Mouse (Mus musculus) CD4-positive, CD25-positive, alpha-beta regulatory T cell, adult 2 months (primary cell): ENCODE measurements around the gene Fam222a.

Experiments
- DNase-seq: peaks from one replicate; pipeline ENCODE4 v3.0.0-alpha.2; 2012; ENCODE audit warnings: low read depth, low spot score

Fam222a gene

GRCm38 (mm10) chr5:114567565-114568197, at the start of gene Fam222a:
Gene Fam222a (plus strand): TSS chr5:114568016.
- peak; percentile 83 for DNase-seq

- no peak for DNase-seq
Measured at GRCm38 (mm10) chr5:114528355-114528754, 39.5 kb upstream of the Fam222a start.

DNA sequence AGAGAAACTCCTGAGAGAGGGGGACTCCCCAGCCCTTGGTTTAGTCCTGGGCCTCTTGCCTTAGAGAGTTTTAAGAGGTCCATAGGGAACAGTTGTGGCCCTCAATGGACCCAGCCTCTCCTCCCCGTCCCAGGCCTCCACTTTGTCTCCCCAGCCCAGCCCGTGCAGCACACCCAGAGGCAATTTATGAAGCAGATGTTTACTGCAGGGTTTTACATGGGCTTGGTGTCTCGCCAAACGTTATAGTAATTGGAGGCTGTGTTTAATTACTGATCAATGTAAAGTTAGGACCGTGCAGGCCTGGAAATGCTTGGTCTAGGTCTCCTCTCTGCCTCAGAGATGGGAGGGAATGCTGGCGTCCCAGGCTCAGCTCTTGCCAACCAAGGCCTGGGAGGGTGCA, 37.5 kb upstream of the Fam222a start:
- DNase-seq = no peak

DNA sequence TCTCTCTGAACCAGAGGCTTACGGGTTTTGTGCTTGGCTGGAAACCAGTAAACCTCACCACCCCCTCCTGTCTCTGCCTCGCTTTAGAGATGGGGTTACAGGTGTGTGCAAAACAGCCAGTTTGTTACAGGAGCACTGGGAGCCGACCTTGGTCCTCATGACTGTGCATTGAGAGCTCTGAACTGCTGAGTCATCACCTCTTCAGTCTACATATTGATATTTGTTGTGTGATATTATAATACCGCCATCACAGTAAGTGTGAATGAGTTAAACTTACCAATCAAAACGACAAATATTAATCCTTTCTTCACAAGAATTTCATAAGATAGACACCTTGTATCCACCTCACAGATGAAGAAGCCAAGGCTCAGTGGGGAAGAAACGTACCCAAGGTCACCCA, 35.8 kb upstream of the Fam222a start:
- no peak for DNase-seq

DNA sequence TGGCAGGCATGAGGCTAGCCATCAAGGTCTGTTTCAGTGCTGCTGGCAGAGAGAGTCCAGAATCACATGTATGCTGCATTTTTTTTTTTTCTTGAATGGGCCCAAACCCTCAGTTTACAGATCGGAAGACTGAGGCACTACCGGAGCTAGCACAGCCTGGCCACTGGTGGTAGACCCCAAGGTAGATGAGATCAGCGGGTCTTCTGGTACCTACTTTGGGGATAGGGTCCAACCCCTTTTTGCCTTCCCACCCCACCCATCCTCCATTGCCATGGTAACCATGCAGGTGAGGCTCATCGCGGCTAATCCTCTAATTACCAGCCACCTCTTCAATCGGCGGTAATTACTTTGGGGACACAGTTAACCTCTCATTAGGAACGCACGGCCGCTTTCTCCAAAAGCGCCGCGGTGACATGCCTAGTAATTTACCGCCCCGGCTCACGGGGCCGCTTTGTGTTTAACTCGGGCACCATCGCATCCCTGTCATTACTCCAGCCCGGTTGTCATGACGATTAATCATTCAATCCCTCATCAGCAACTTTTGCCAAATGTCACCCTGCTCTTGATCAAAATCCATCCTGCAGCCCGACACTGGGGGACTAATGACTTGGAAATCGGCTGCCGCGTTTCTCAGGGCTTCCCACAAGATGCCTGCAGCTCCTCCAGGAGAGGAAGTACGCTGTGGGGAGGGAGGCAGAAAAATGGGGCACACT, 30.4 kb upstream of the Fam222a start:
- DNase-seq = no peak

DNA sequence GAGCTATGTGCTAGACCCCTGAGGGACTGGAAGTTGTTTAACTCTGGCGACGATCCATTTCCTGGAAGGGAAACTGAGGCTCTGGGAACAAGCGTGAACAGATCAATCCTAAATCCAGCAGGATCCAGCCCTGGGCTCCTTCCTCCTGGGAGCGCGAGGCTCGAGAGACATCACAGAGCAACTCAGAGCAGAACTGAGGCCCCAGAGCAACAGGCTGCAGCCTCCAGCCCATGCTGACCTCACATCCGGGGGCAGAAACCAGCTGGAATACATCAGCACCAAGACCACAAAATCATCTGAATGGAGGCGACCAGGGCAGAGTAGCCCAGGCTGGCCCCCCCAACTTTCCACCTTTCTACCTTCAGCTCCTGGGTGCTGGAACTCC, 29.8 kb upstream of the Fam222a start:
- no peak for DNase-seq

DNA sequence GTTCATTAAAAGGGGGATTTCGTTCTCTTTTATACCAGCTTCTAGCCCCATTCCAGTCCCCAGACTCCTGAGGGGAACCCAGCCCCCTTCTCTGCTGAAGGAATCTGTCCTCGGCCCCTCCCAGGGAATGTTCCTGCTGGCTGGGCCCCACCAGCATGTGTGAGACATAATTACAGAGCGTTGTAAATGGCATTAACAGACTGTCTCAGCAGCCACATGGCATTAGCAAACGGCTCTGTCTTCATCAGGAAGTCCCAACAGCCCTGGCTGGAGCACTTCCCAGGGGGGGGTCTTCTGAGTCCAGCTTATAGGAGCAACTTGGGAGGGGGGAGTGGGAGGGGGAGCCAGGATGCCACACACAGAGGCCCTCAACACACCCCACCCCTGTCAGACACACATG, 29.1 kb upstream of the Fam222a start:
- DNase-seq = no peak

DNA sequence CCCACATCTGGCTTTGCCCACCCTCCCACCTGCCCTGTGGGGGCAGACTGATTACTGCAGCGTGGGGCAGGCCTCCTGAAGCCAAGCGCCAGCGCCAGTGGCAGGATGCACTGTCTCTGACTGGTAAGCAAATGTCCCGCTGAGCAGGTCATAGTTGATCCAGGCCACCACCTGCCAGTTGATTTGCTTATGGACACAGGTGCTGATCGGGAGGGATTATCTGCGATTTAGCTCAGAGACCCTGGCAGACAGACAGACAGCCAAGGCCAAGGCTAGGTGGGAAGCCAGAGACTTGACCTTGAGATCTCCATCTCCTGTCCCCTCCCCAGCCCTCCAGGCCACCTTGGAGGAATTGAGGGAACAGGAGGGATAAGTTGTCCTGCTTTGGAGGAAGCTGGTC, 28.1 kb upstream of the Fam222a start:
- DNase-seq = no peak

- no peak for DNase-seq
Measured at GRCm38 (mm10) chr5:114541656-114542445, 26.0 kb upstream of the Fam222a start.

DNA sequence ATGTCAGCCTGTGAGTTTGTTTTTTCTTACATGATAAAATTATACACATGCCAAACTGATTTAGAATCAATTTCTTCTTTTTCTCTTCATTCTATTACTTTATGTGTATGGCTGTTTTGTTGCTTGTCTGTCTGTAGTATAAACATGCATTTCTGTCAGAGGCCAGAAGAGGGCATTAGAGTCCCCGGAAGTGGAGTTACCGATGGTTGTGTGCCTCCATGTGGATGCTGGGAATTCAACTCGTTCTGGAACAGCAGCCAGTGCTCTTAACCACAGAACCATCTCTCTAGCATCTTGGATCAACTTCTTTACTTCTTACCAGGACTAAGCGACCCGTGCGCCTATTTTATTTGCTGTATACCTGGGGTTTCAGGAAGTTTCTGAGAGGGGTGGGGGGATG, 24.2 kb upstream of the Fam222a start:
- DNase-seq = no peak

DNA sequence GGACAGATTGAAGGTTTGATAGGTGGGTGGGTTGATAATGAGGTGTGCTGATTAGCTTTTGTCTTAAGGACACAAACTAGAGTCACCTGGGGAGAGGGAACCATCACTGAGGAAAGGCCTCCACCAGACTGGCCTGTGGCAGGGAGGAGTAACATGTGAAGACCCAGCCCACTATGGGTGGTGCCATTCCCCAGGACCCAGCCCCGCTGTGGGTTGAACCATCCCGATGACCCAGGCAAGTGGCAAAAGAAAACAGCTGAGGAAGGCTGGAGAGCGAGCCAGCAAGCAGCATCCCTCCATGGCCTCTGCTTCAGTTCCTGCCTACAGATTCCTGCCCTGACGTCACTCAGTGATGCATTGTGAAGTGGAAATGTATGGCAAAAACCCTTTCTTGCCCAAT, 23.6 kb upstream of the Fam222a start:
- DNase-seq = no peak

DNA sequence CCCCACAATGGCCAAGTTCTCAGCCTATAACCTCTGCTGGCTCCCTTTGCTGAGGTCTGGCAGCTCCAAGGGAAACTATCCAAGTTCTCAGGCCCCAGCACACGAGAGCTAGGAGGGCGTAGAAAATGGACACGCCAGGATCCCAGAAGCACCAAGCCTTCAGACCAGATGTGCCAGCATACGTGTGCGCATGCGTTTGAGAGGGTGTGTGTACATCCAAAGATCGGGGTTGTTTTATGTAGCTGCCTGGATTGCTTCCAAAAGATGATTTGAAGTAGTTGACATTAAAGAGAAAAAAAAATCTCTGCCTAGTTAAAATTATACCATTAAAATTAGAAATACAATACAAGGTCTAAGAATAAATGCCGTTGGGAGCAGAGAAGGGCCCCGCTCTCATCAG, 22.7 kb upstream of the Fam222a start:
- no peak for DNase-seq

- no peak for DNase-seq
Measured at GRCm38 (mm10) chr5:114548976-114549375, 18.8 kb upstream of the Fam222a start.

DNA sequence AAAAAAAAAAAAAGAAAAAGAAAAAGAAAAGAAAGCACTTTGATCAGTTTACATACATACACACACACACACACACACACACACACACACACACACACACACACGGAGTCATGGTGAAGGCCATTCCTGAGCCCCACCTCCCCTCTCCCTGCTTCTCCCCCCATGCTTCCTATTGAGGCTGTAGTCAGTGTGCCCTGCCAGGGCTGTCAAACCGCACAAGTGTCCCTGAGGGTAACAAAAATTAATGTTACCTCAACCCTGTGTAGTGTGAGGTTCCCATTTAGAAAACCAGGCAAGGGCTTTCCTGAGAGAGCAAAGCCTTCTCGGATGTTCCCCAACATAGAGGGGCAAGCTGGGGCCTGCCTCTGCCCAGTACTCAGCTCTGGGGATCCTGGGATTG, 18.0 kb upstream of the Fam222a start:
- no peak for DNase-seq

- DNase-seq = no peak
Measured at GRCm38 (mm10) chr5:114550431-114550830, 17.4 kb upstream of the Fam222a start.

- DNase-seq = no peak
Measured at GRCm38 (mm10) chr5:114550886-114551492, 16.8 kb upstream of the Fam222a start.

DNA sequence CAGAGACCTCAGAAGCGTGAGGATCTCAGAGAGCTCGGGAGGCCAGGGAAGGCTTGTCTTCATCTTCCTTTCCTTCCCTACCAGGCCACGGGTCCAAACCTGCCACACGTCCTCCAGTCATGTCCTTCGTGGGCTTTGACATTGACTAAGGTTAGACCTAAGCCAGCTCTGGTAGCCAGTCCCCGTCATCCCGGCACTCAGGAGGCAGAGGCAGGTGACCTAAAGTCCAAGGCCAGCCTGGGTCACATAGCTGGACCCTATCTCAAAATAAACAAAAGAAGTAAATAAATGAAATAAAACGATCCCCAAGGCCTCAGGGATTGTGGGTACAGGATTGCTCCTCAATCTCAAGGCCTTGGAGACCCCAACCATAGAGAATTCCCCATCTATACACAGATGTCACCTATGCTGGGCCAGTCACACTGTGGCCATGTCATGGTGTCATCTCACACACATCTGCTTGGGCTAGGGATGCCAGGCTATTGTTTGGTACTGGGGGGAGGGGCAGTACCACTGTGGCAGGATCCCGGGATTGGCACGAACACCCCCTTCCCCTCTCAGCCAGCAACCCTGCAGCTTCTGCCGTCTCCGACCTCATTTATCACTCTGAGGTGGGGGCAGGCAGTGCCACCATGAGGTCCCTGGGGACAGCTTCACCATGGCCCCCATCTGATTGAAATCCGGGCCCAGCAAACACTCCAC, 15.2 kb upstream of the Fam222a start:
- no peak for DNase-seq

DNA sequence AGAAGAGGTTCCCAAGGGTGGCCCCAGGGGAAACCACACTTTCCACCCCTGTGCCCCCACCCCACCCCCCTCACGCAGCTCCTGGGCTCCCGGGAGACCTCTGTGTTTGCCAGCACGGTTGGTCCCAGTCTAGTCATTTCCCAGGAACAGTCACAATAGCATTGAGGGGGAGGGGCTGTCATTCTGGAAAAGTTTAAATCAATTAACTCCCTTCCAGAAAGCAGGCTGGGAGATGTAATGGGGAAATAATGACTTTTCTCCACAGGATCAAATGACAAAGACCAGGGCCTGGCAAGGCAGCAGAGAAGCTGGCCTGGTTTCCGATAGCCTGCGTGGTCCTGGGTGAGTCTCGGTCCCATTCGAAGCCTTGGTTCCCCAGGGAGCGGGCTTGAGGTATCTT, 14.1 kb upstream of the Fam222a start:
- no peak for DNase-seq

DNA sequence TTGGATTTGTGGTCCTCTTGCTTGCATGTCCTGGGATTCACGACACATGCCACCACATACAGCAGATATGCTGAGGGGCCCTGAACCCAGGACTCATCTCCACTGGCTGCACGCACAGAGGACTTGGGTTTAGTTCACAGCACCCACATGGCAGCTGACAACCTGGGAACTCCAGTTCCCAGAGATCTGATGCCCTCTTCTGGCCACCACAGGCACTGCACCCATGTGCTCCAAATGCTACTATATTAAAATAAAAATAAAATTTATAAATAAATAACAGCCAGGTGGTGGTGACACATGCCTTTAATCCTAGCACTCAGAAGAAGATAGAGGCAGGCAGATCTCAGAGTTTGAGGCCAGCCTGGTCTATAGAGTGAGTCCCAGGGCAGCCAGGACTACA, 12.4 kb upstream of the Fam222a start:
- DNase-seq = peak; percentile 31

- no peak for DNase-seq
Measured at GRCm38 (mm10) chr5:114556109-114556508, 11.7 kb upstream of the Fam222a start.
